Mouse (Mus musculus) embryo, embryonic 10.5 days (tissue): Measurements from ENCODE around the gene Lrrc8d.

Experiments
- DNase-seq: peaks from one replicate; pipeline ENCODE4 v3.0.0-alpha.2; 2015; ENCODE audit warnings: low spot score

The Lrrc8d gene

DNA sequence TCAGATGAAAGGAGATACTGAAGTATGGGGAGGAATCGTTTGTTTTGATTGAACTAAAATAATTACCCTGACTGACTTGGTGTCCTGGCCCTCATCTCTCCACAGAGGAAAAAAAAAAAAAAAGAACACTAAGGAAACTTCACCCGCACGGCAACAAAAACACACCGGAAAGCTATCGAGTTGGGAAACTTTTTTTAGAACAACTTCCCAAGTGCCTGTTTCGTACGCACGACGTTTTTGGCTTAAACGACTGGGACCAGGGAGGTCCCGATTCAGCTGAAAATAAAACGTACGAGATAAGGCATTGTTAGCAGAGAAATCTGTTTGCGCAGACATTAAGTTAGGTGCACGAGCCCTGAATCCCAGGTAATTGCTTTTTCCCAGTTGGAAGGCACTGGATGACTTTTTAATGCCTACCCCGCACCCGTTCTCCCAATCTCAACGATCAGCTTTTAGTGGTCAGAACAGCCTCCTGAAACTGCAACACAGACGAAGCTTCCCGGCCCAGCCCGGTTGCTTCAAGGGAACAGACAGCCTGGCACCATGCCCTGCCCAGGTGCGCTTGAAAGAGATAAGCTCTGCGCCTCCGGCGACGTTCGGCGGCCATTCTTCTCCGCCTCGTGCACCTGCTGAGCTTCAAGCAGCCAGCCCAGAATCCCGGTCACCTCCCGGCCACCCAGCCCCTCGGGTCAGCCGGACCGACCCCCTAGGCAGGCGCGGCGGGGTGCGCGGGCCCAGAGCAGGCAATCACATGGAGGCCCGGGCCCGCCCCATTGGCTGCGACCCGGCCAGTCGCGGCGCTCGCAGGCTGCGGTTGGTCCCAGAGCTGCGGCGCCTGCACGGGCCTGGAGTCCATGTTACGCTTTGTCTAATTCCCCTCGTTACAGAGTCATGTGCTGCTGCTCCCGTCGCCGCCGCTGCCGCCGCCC lies at the start of gene Lrrc8d:
TSS of gene Lrrc8d (plus strand) at position 829 of the 929 bp plus-strand sequence.
- DNase-seq: peak; percentile 89

DNA sequence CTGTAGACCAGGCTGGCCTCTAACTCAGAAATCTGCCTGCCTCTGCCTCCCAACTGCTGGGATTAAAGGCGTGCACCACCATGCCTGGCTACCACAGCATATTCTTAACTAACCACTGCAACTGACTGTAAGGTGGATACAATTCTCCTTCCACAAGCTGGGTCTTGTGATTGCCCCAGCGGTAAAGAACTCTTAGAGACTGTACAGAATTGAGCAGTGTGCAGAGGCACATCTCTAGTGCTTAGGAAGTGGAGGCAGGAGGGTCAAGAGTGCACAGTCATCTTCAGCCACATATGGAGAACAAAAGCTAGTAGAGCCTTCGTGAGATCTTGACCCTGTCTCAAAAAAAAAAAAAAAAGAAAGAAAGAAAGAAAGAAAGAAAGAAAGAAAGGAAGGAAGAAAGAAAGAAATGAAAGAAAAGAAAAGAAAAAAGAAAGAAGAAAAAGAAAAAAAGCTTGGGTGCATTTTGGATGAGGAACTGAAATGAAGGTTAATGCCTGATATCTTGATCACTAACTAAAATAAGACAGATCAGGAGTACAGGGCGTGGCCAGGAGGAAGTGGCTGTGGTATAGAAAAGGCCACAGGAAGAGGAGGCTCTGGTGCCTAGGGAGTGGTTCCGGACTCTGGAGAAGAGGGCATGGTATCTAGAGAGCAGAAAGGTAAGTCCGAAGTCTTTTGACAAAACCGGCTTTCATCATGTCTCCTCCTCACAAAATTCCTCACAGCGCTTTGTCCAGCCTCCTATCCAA lies 48.9 kb upstream of the Lrrc8d start:
- DNase-seq: no peak

- DNase-seq: peak; percentile 17
Observed at GRCm38 (mm10) chr5:105651561-105651991, 48.2 kb upstream of the Lrrc8d start.

GRCm38 (mm10) chr5:105654237-105655063 lies 45.3 kb upstream of the Lrrc8d start:
- peak; percentile 87 for DNase-seq

DNA sequence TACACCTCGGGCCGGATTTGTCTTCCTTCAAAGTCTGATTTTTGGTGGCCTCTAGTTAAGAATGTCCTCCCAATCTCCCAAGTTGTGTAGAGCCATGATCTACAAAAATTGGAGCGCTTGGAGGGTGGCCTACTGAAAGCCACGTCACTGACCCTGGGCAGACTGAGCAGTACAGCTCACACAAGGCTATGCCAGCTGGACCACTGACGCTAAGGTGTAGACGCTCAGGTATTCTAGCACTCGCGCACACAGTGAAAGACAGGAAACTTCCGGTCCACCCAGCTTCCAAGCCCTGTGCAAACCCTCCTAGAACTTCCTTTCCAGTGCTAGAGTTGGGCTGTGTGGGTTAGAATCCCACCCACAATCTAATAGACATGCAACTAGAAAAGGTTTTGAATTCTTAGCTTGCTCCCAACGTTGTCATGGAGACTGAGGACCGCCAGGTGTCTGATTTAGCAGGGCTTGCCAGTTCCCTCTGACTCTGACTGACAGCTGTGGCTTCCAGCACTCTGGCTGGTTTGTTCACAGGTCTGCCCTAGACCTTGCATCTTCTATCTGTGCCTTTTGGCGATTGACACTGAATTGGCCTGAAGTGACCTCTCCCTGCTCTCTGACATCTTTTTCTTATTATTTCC lies 44.6 kb upstream of the Lrrc8d start:
- DNase-seq: peak; percentile 17

- DNase-seq: no peak
Observed at GRCm38 (mm10) chr5:105661894-105662293, 37.9 kb upstream of the Lrrc8d start.

DNA sequence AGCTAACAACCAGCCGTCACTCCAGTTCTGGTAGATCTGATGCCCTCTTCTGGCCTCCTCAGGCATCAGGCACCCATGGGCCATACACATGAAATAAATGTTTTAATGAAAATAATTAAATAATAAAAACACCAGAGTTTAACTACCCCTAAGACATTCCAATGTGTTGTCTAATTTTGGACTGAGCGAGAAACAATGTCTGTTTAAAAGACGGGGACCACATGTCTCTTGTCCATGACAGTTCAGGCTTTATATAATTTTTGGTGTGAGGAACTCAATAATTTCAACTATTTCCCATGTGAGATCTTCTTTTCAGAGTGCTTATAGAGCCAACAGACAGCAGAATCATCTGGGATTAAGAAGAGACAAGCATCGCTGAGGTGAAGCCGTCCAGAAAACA lies 32.8 kb upstream of the Lrrc8d start:
- DNase-seq: no peak

GRCm38 (mm10) chr5:105667411-105667810 lies 32.4 kb upstream of the Lrrc8d start:
- DNase-seq: no peak

DNA sequence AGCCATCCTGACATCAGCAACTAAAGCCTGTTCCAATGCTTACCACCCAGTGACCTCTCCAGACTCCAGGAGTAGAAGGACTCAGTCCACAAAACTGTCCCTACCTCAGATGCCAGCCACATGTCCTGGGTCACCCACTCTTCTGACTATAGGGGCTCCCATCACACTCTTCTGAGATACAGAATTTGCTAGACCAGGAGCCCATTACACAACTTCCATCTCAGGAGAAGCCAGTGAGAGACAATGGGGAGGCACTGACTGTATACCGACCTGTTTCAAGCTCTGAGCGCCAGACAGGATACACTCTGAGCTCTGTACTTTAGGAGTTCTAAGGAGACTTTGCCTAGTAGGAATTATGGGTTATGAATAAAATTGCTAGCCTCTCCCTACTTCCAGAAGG lies 30.7 kb upstream of the Lrrc8d start:
- DNase-seq: no peak

DNA sequence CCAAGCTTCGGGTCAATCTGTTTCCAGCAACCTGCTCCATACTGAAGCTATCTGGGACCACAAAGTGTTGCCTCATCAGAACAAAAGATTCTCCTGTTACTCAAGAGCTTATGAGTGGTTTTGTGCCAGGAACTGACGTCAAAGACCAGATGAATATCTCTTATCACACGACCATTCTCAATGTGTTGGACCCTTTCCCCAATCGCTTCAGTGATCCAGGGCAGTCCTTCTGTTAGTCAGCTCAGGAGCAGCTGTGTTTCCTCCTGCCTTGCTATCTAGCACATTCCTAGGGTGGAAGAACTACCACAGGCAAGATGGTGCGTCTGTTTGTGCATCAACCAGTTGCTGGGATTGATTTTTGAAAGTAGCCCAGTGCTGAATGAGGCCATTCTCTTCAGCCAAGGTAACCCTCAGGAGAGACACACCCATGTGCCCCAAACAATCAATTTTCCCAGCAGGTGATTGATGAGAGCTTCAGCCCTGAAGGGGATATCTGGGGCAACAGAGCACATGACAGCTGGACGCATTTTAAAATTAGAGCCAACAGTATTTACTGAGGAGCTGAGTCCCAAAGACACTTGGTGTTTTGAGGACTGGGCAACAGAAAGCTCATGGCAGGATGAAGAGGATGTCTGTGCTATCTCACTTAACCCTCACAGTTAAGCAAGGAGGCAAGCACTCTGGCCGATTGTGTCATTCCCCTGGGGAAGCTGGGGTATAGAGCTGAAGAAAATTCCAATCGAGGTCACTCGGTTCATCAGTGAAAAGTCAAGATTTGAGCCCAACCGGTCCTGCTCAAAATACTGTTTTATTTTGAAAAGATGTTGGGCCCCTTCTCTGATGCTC lies 30.0 kb upstream of the Lrrc8d start:
- no peak for DNase-seq

DNA sequence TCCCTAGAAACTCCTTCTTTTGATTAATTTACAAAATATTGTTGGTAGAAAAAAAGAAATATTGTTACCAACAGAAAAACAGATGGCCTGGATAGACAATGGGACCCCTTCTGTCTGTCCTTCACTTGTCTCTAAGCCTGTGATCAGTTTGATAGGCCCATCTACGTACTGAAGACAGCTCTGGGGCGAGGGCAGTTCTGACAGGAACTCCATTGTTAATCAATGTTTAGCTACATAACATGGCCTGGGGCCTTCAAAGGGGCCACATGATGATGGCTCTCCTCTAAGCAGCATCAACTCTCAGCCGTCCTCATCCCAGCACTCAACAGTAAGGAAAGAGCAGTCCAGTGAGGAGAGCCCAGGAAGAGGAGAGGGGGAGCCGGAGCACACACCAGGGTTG lies 27.4 kb upstream of the Lrrc8d start:
- no peak for DNase-seq

- no peak for DNase-seq
Observed at GRCm38 (mm10) chr5:105675511-105675910, 24.3 kb upstream of the Lrrc8d start.

GRCm38 (mm10) chr5:105677071-105677470 lies 22.7 kb upstream of the Lrrc8d start:
- no peak for DNase-seq

DNA sequence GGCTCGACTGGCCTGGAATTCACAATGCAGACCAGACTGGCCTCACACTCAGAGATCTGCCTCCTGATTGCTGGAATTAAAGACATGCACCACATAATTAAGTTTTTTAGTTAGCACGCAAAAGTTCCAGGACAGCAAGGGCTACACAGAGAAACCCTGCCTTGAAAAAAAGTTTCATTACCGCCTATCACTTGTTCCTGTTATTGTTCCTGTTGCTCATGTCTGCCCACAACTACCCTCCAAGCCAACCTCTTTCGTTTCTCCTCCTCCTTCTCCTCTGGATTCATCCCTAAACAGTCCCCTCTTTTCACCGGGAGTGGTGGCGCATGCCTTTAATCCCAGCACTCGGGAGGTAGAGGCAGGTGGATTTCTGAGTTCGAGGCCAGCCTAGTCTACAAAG lies 21.5 kb upstream of the Lrrc8d start:
- DNase-seq: no peak

DNA sequence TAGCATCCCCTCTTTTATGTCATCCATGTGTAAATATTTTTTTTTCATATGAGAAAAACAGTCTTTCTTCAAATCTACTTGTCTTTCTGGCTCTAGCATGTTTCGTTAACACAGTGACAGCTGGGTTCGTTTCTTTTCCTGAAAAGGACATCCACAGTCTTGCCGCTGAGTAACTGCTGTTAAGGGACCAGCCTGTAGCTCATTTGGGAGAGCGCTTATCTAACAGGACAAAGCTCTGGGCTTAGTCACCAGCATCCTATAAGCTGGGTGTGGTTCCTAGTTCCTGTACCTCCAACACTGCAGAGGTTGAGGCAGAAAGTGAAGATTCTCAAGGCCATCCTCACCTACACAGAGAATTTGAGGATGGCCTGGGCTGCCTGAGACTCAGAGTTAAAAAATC lies 20.5 kb upstream of the Lrrc8d start:
- DNase-seq: no peak

DNA sequence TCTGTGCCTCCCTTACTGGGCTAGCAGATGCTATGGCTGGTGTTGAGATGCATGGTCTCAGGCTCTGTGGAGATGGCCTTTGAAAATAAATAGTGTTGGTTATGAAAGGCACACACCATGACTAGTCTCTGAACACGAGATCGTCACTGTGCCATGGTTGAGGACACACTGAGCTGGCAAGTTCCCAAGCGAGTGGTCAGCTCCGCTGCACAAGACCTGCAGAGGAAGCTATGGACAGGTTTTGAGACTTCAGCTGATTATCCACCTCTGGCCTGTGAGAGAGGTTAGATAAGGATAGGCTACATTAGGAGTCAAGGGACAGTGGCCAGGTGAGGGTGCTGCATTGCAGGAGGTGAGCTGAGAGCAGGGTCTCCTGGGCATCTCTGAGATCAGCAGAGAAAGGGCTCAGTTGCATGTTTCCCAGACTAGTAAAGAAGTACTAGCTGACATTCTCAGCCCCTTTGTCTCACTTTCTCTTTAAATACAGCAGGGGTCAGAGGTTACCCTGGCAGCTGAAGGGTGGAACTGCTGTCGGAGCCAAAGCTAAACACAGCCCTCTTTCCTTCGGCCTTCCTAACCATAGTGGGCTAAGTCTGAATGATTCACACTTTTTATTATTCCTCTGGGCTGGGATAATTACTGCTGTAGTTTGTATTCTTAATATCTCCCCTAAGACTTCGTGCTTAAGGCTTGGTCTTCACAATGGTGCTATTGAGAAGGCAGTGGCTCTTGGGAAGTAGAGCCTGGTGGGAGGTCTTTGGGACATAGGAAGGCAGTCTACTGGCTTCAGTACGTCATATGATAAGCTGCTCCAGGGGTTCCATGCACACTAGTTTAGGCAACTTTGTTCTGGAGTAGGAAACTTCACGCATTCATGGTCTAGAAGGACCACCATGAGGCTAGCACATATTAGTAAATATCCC lies 19.6 kb upstream of the Lrrc8d start:
- peak; percentile 60 for DNase-seq

DNA sequence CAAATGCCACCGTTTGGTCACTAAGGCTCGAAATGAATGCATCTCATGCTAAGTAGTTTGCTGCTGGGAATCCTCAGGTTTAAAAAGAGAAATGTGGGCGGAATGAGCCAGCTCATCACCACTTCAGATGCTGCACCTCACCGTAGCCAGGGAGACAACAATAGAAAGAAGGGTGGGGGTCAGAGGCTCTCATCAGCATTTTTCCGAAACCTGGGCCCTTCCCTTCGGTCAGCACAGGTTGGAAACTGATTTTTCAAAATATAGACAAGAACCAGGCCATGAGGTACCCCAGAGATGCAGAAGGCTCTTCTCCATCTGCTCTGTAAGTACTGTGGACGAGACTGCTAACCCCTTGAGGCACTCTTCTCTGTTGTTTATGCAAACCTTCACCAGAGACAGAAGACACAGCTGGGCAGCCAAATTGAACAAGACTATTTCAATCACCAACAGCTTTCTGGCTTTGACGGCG lies 17.6 kb upstream of the Lrrc8d start:
- no peak for DNase-seq

GRCm38 (mm10) chr5:105683912-105684350 lies 15.8 kb upstream of the Lrrc8d start:
- DNase-seq: peak; percentile 77

DNA sequence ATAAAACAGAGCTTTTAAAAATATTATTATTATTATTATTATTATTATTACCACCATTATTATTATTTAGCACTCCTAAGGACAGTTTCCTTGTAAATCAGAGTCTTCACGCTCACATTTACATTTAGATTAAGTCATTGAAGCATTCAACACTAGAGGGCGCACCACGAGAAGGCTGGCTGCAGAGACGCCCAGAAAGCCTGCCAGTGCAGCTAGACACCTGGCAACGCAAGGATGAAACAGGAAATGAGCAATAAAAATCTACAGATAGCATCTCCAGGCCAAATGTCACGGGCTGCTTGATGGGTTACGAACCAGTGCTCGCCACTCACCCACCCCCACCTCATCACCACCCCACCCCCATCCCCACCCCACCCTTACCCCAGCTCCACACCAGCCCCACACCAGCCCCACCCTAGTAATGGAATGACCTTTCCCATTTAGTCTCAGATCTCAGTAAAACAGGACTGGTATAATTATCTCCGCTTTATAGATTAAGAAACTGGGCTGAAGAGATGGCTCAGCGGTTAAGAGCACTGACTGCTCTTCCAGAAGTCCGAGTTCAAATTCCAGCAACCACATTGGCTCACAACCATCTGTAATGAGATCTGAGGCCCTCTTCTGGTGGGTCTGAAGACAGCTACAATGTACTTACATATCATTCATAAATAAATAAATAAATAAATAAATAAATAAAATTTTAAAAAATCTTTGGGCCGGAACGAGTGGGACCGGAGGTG lies 14.7 kb upstream of the Lrrc8d start:
- DNase-seq: peak; percentile 95
